Mouse (Mus musculus): ENCODE measurements around the gene 4930578G10Rik. TPM values are rescaled to one million over a fixed set of nuclear protein-coding genes. Genes with fewer than 3 reads are reported as not detected.
"Not testable (repeated sequence)": the region's sequence is repeated elsewhere in the genome, so short reads cannot be mapped to it uniquely, and the experiment has no call there.

Gene 4930578G10Rik
- 1.2 TPM in 1 of 2 replicates, not detected in the other for polyA plus RNA-seq (2014; fragmentation: Nextera tagmentation; extraction: Ambion mirVana)

DNA sequence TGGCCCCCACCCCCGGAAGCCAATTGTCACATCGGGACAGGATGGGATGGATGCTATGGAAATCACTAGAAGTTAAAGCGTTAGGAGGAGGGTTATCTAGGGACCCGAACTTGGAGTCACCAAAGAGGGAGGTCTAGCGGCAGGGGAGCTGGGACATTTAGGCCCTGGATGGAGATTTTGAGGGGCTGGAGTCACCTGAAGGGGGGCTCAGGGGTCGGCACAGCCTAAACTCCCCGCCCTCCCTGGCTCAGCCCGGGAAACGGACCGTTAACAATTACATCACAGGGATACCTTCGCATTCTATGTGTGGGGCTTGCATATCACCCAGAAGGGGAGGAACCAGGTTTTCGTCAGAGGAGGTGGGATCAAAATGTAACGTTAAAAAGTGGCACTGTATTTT, at the start of gene 4930578G10Rik:
4930578G10Rik (plus strand) TSS at position 301 of the 400 bp plus-strand sequence.
- H3K4me2 ChIP-seq (ENCODE audit: low read depth); DNase-seq (ENCODE audit: low spot score); ATAC-seq (ENCODE audit: insufficient read depth, low FRiP score, low TSS enrichment); H3K36me3 ChIP-seq (ENCODE audit: control insufficient read depth, insufficient read depth, low read length); H3K27me3 ChIP-seq (ENCODE audit: control insufficient read depth, insufficient read depth, low read length); H3K9me3 ChIP-seq (ENCODE audit: control insufficient read depth, low read length); H3K9ac ChIP-seq (ENCODE audit: low read length); H3K4me1 ChIP-seq (ENCODE audit: control insufficient read depth, insufficient read depth, low read length); H3K4me3 ChIP-seq (ENCODE audit: low read depth, low read length); H3K27ac ChIP-seq (ENCODE audit: low read depth, low read length): not testable (repeated sequence)
- WGBS: no CpG with 5 or more reads among the region's 13 CpGs

DNA sequence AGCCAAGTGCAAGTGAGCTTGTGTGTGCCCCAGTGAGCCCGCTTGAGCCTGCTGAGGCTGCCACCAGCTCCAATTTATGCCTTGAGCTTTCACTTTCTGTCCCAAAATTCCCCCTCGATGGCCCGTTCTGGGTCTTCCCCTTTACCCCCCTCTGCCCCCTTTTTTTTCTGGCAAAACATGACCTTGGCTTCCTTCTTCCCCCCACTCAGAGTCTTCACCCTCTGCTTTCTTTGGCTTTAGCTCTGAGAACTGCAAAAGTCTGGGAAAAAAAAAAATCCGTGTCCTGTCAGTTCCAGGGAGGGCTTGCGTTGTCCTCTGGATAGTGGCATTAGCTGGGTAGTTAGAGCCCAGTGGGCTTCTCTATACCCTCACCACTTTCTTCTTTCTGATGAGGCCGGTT, 21.1 kb downstream of the 4930578G10Rik start, which contains the start of gene Ccl19:
Ccl19 (minus strand) TSS at position 101 of the 400 bp plus-strand sequence.
- not testable (repeated sequence) for ATAC-seq (ENCODE audit: insufficient read depth, low FRiP score, low TSS enrichment); DNase-seq (ENCODE audit: low spot score); H3K27me3 ChIP-seq (ENCODE audit: control insufficient read depth, insufficient read depth, low read length); H3K9ac ChIP-seq (ENCODE audit: low read length); H3K36me3 ChIP-seq (ENCODE audit: control insufficient read depth, insufficient read depth, low read length); H3K4me3 ChIP-seq (ENCODE audit: low read depth, low read length); H3K4me2 ChIP-seq (ENCODE audit: low read depth); H3K4me1 ChIP-seq (ENCODE audit: control insufficient read depth, insufficient read depth, low read length); H3K9me3 ChIP-seq (ENCODE audit: control insufficient read depth, low read length); H3K27ac ChIP-seq (ENCODE audit: low read depth, low read length)
- no CpG with 5 or more reads among the region's 6 CpGs for WGBS

DNA sequence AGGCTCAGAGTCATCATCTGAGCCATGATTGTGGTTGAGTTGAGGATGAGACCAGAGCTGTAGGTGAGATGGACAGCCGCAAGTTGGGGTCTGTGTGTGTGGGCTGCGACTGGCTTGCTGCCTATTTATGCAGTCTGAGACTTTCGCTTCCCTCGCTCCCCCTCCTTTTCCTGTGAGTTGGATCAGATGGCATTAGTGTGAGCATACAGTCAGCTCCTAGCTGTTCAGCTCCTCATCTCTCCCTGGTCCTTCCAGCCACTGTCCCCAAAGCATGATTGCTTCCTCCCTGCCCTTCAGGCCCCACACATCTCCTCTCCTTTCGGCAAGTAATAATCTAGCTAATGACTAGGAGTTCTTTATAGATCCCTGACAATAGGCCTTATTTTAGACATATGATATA, 38.5 kb downstream of the 4930578G10Rik start, which contains the start of gene Ccl21a:
Ccl21a (minus strand) TSS at position 101 of the 400 bp plus-strand sequence.
- H3K9ac ChIP-seq (ENCODE audit: low read length); H3K27ac ChIP-seq (ENCODE audit: low read depth, low read length); H3K4me2 ChIP-seq (ENCODE audit: low read depth); DNase-seq (ENCODE audit: low spot score); H3K4me3 ChIP-seq (ENCODE audit: low read depth, low read length); ATAC-seq (ENCODE audit: insufficient read depth, low FRiP score, low TSS enrichment); H3K36me3 ChIP-seq (ENCODE audit: control insufficient read depth, insufficient read depth, low read length); H3K9me3 ChIP-seq (ENCODE audit: control insufficient read depth, low read length); H3K4me1 ChIP-seq (ENCODE audit: control insufficient read depth, insufficient read depth, low read length); H3K27me3 ChIP-seq (ENCODE audit: control insufficient read depth, insufficient read depth, low read length): not testable (repeated sequence)
- no CpG with 5 or more reads among the region's 5 CpGs for WGBS

DNA sequence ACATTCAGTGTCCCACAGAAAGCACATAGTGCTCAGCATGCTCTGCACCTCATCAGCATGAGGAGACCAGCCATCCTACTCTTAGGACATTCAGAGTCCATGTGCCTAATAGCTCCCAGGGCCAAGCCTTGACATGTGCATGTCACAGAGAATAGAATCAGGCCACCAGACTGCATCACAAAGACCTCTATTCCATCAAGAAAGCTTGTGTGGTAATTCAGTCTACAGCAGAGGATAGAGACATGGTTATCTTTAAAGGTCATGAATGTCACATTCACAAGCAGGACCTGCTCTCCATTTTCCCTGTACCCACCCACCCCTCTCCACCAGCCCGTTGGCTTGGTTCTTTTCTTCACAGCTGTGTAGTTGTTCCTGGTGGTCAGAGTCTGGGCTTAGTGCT, 118.4 kb downstream of the 4930578G10Rik start, which contains the start of gene Fam205a1:
Fam205a1 (minus strand) TSS at position 101 of the 400 bp plus-strand sequence.
- 90% methylated on average over 1 of the region's 1 CpGs for WGBS
- H3K4me1 ChIP-seq (ENCODE audit: control insufficient read depth, insufficient read depth, low read length); H3K4me2 ChIP-seq (ENCODE audit: low read depth); H3K27me3 ChIP-seq (ENCODE audit: control insufficient read depth, insufficient read depth, low read length); H3K4me3 ChIP-seq (ENCODE audit: low read depth, low read length); H3K9ac ChIP-seq (ENCODE audit: low read length); H3K27ac ChIP-seq (ENCODE audit: low read depth, low read length); H3K36me3 ChIP-seq (ENCODE audit: control insufficient read depth, insufficient read depth, low read length); DNase-seq (ENCODE audit: low spot score); H3K9me3 ChIP-seq (ENCODE audit: control insufficient read depth, low read length); ATAC-seq (ENCODE audit: insufficient read depth, low FRiP score, low TSS enrichment): not testable (repeated sequence)

DNA sequence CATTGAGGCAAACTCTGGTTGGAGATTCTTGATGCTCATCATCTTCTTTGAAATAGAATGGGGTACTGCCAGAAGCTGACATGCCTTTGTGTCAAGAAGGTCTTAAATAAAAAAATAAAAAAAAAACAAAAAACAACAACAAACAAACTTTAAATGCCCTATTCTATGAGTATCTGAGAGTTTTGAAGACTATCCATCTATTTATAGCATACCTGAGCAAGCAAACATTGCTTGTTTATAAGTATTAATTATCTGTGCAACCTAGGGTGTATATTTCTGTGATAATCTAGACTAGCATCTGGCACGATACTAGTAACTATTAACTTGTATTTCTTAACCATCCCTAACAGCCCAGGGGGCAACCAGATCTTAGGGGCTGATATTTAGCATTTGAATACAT, 121.3 kb downstream of the 4930578G10Rik start, which contains the start of gene Gm12394:
Gm12394 (minus strand) TSS at position 101 of the 400 bp plus-strand sequence.
- not testable (repeated sequence) for DNase-seq (ENCODE audit: low spot score); H3K4me3 ChIP-seq (ENCODE audit: low read depth, low read length); ATAC-seq (ENCODE audit: insufficient read depth, low FRiP score, low TSS enrichment); H3K9ac ChIP-seq (ENCODE audit: low read length); H3K27ac ChIP-seq (ENCODE audit: low read depth, low read length); H3K36me3 ChIP-seq (ENCODE audit: control insufficient read depth, insufficient read depth, low read length); H3K4me2 ChIP-seq (ENCODE audit: low read depth); H3K4me1 ChIP-seq (ENCODE audit: control insufficient read depth, insufficient read depth, low read length); H3K9me3 ChIP-seq (ENCODE audit: control insufficient read depth, low read length); H3K27me3 ChIP-seq (ENCODE audit: control insufficient read depth, insufficient read depth, low read length)
- 80% methylated on average over 1 of the region's 1 CpGs for WGBS

DNA sequence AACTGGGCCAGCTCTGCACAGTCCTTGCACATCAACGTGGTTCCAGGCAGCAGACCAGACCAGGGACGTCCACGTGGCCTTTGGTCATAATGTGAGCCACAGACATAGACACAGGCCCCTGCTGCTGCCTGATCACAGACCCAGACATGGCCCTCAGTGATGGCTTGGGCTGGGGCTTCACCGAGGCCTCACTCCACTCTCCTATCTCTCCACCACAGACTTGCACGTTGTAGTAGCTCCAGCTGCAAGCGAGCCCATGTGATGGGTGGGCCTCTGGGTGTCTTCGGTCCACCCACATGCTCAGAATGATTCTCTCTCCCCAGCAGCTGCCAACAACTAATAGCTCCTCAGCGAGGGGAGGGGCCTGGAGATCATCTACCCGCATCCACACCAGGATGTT, 125.1 kb downstream of the 4930578G10Rik start:
- not testable (repeated sequence) for H3K4me1 ChIP-seq (ENCODE audit: control insufficient read depth, insufficient read depth, low read length); H3K9ac ChIP-seq (ENCODE audit: low read length); H3K36me3 ChIP-seq (ENCODE audit: control insufficient read depth, insufficient read depth, low read length); DNase-seq (ENCODE audit: low spot score); H3K9me3 ChIP-seq (ENCODE audit: control insufficient read depth, low read length); H3K4me2 ChIP-seq (ENCODE audit: low read depth); H3K27ac ChIP-seq (ENCODE audit: low read depth, low read length); ATAC-seq (ENCODE audit: insufficient read depth, low FRiP score, low TSS enrichment); H3K27me3 ChIP-seq (ENCODE audit: control insufficient read depth, insufficient read depth, low read length); H3K4me3 ChIP-seq (ENCODE audit: low read depth, low read length)
- 86% methylated on average over 9 of the region's 9 CpGs for WGBS

DNA sequence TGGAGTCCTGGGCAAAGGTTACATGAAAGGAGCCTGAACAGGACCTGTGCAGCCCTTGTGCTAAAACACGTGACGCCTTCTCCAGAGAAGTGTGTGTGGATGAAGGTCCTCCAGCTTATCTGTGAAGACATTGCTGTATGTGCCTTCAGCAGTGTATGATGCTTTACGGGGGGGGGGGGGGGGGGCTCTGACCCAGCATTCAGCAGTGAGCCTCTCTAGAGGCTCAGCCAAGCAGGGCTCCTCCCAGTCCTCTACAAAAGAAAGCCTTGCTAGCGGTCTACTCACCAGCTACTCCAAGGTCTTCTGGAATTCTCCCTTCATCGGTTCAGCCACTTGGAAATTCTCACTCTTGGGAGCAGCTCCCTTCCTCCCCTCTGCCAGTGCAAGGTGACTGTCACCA, 128.1 kb downstream of the 4930578G10Rik start:
- not testable (repeated sequence) for ATAC-seq (ENCODE audit: insufficient read depth, low FRiP score, low TSS enrichment); DNase-seq (ENCODE audit: low spot score); H3K4me1 ChIP-seq (ENCODE audit: control insufficient read depth, insufficient read depth, low read length); H3K9ac ChIP-seq (ENCODE audit: low read length); H3K36me3 ChIP-seq (ENCODE audit: control insufficient read depth, insufficient read depth, low read length); H3K27me3 ChIP-seq (ENCODE audit: control insufficient read depth, insufficient read depth, low read length); H3K27ac ChIP-seq (ENCODE audit: low read depth, low read length); H3K4me3 ChIP-seq (ENCODE audit: low read depth, low read length); H3K9me3 ChIP-seq (ENCODE audit: control insufficient read depth, low read length); H3K4me2 ChIP-seq (ENCODE audit: low read depth)
- 80% methylated on average over 5 of the region's 5 CpGs for WGBS

DNA sequence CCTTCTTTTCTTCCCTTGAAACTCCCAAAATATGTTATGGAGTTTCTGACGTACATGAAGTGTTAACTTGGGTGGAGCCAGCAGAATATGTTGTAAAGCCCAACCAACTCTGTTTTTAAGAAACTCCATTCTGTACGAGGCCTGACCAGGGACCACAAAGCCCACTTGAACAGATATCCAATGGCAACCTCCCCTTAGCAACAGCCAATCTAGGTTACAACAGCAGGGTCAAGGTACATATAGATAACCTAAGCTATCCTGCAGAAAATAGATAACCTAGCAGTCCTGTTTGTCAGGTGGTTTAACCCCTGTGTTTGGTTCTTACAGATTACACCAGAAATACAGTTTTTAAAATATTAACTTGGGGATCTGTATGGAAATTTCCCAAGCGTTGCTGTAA, 132.0 kb downstream of the 4930578G10Rik start:
- no peak overlapping the region for H3K27ac ChIP-seq (ENCODE audit: low read depth, low read length)
- ATAC-seq (ENCODE audit: insufficient read depth, low FRiP score, low TSS enrichment) (no peak), DNase-seq (ENCODE audit: low spot score) (no peak)
- H3K9ac ChIP-seq (ENCODE audit: low read length): no peak overlapping the region
- WGBS: 79% methylated on average over 3 of the region's 3 CpGs
- no peaks in the 10 kb centered on the region for H3K4me1 ChIP-seq (ENCODE audit: control insufficient read depth, insufficient read depth, low read length)
- H3K4me2 ChIP-seq (ENCODE audit: low read depth): no peak overlapping the region
- H3K27me3 ChIP-seq (ENCODE audit: control insufficient read depth, insufficient read depth, low read length): no peaks in the 10 kb centered on the region
- H3K4me3 ChIP-seq (ENCODE audit: low read depth, low read length): no peak overlapping the region
- no peaks in the 10 kb centered on the region for H3K36me3 ChIP-seq (ENCODE audit: control insufficient read depth, insufficient read depth, low read length)
- H3K9me3 ChIP-seq (ENCODE audit: control insufficient read depth, low read length): no peaks in the 10 kb centered on the region

DNA sequence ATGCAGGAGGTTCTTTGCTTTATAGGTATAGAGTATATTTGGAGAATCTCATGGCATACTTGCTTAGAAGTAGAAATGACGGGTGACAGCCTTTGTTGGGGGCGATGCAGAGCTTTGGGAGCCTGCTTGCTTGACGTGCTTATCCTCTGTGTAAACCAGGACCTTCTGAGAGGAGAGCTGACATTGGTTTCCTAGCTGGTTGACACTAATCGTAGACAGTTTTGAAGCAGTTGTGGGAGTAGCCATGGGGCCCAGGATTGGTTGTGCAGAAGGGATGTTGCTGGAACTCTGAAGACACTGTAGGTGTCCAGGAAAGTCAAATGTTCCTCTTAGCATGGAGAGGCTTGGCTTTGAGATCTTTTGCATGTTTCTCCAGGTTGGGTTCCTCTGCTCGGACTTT, 132.8 kb downstream of the 4930578G10Rik start:
- no peak for DNase-seq (ENCODE audit: low spot score)
- Histone ChIP-seq H3K9me3 (ENCODE audit: control insufficient read depth, low read length) (no peaks in the 10 kb centered on the region), H3K4me2 (ENCODE audit: low read depth) (no peak overlapping the region), H3K4me1 (ENCODE audit: control insufficient read depth, insufficient read depth, low read length) (no peaks in the 10 kb centered on the region), H3K9ac (ENCODE audit: low read length) (no peak overlapping the region), H3K27ac (ENCODE audit: low read depth, low read length) (no peak overlapping the region), H3K27me3 (ENCODE audit: control insufficient read depth, insufficient read depth, low read length) (no peaks in the 10 kb centered on the region), H3K4me3 (ENCODE audit: low read depth, low read length) (no peak overlapping the region), H3K36me3 (ENCODE audit: control insufficient read depth, insufficient read depth, low read length) (no peaks in the 10 kb centered on the region)
- ATAC-seq (ENCODE audit: insufficient read depth, low FRiP score, low TSS enrichment): no peak
- 91% methylated on average over 5 of the region's 5 CpGs for WGBS

Measured in neural tube, embryonic 11.5 days (tissue).